Mouse (Mus musculus) monocyte, adult 2 months (primary cell): ENCODE measurements around the gene Degs2.
A peak's percentile ranks its signal among the peaks of the same experiment; 100 is the strongest.

ENCODE experiments used
- DNase-seq, 2 experiments: peaks; one replicate each; pipeline ENCODE4 v3.0.0; 2022; ENCODE audit warnings: low spot score in 2 of 2, low read depth in 1 of 2

Gene Degs2

DNA sequence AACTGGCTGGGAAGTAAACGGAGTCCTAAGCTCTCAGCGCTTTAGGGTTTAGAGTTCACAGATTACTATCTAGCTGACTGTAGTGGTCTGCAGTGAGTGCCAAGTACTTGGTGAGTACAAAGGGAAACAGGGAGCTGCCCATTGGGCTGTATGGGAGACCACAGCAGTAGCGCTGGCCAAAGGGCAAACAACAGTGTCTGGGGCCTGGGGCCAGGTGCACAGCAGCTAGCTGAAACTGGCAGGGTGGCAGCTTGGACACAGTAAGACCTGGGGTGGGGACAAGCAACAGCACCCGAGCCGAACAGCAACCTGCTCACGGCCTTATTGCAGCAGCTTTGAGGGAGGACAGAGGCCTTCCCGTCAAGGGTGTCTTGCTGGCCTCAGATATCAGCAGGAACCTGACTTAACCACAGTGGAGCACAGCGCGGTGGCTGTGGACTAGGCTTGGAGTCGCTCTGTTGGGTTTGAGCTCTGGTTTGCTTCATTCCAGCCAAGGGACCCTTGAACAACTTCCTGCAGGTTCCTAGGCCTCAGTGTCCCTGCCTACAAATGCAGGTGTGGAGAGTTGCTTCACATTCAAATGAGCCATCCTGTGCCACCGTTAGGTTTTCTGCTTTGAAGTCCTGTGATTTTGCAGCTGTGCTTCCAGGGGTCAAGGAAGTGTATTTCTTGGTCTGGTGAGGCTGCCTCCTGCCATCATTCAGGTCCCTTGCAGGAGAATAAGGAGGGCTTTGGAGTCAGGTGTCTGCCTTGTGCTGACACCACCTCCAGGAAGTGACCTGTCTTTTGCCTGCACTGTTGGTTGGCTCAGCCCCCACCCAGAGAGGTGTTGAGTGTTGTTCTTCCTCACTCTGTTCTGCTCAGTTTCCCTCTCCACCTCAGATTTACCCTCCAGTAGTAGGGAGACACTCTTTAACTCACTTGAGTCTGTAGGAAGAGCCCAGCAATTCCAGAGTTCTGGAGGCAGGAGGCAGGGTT is 48.5 kb downstream of the Degs2 start:
- no peak for DNase-seq

DNA sequence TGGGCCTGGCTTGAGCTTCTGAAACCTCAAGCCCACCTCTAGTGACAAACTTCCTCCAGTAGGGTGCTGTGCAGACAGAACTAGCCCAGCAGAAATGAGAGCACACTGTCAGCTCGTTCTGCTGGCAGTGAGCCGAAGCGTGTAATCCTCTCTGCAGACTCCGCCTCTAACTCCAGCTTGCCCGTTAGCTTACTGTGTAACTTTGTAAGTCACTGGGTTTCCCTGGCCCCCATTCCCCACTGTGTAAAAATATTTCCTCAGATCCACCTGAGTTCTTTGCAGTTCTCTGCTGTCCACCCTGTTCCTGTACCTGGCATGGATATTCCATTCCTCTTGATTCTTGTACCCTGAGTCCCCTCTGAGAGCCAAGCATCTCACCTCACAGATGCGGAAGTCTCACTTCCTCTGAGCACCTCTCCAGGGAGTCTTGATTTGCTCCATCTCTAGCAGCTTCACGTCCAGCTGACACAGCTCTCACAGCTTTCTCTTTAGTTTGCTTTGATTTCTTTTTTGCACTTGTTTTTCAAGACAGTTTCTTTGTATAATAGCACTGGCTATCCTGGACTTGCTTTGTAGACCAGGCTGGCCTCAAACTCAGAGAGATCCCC is 51.0 kb downstream of the Degs2 start:
- no peak for DNase-seq

DNA sequence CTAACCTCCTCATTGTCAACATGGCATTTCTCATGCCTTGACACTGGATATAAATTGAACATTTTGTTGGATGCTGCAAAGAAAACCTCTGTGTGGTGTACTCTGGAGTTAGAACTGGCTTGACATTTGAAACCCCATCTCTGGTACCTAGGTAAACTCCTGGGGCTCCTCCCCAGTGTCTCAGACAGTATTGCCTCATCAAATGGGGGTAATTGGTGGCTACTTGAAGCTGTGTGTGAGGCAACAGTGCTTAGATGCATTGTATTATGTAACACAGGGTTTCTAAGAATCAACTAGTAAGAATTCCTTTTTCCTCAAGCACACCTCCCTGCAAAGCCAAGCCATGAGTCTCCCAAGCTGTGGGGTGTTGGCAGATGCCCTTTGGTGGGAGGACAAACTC is 54.3 kb downstream of the Degs2 start:
- no peak for DNase-seq

DNA sequence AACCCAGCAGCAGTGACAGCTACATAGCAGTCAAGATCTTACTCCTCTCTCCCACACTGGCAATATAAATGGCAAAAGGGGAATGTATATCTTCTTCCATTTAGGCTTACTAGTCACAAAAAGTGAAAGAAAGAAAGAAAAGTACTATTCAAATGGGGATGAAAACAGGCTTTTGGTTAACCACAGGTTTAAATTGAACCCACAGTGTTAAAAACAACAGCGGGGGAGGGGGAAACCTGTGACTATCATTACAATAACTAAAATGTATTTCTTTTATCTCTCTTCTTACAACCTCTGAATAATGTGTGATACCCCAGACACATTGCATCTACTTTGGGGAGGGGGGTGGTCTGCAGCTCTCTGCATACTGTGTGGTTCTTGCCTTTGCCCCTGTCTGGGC is 55.9 kb downstream of the Degs2 start:
- DNase-seq = no peak

DNA sequence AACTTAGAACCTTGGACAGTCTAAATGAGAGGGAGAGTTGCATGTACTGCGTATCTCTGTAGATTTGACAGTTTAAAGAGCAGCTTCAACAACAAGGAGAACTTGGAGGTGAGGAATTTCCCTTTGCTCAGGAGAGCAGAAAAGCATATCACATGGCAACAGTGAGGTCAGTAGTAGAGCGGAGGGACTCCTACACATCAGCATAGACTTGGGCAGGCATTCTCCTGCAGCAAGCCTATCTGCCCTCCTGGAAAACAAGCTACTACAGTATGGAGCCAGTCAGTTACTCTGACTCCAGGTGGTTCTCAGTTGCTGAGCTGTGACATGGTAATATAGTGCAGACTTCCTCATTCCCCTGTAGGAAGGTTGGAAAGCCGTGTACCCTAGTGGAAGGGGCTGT is 60.1 kb downstream of the Degs2 start:
- no peak for DNase-seq

DNA sequence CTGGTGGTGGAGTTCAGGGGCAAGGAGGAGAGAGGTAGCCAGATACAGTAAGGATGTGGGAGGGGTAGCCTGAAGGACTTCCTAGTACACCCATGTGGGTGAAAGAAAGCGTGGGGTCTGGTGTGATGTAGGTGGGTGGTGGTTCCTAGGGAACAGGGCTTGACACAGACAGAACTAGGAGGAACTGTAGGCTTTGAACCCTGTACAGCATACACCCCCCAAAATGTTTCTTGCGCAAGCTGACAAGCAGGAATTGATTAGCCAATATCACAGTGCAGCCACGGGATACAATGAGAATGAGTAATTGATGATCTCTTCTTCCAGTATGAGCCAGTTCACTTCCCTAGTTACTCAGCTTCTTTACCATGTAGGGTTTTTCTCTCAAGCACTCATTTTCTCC is 63.0 kb downstream of the Degs2 start:
- peak; percentile 28 to 37 for DNase-seq

DNA sequence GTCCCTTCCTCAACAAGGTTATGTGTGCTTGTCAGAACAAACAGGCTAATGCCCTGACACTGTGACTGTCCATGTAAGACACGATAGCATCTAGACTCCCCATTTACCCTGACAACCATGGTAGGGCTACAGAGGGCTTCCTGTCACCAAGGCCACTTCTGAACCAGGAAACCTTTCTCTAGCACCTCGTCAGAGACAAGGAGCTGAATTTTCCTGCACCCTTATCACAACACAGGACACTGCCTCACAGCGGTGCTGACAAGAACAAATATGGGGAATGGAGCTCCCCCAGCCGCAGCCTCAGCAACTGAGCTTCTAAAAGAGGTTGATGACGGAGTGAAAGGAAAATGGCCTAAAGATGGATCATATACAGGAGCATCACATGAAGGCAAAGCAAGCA is 64.7 kb downstream of the Degs2 start:
- no peak for DNase-seq

DNA sequence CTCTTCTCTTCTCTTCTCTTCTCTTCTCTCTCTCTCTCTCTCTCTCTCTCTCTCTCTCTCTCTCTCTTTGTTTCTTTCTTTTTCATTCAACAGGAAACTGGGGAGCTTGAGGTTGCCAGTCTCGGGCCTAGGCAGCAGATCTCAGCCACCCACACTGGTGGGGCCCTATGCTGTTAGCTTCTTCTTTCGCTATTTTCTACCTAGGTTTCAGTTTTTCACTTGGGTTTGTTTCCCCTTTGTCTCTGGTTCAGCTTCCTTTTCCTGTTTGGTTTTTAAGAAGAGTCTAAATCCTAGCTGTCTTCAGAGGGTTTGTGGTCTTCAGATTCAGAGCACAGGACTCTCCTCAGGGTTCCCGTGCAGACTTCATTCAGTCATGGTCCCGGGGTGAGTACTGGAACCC is 66.6 kb downstream of the Degs2 start:
- no peak for DNase-seq

DNA sequence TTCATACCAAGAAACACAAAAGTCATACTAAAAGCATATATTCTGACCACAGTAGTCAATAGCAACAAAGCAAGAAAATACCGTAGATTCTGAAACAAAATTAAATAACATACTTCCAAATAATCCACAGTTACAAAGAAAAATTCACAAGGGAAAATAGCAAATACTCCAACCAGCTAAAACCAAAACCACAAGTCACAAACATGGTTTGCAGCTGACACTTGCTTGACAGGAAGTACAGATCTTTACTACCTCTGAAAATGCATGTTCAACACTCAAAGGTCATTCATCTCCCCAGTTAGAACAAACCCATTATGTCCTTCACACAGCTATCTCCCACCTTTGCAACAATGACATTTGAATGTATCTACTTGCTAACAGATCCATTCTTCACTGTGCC is 68.1 kb downstream of the Degs2 start:
- DNase-seq = no peak

DNA sequence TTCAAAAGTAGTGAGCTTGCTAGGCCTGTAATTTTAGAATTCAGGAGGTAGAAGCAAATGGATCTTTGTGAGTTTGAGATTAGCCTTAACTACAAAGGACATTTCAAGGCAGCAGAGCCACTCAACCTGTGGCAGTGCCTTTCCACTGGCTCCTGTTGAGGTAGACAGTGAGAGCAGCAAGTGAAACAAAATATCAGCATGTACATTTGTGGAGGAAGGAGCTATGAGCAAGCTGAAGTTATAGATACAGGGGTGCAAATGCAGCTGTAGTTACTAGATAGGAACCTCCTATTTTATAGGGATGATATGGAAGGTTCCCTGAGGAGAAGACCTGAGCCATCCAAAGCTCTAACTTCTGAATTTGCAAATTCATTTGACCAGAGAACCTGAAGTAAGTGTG is 69.6 kb downstream of the Degs2 start:
- no peak for DNase-seq

DNA sequence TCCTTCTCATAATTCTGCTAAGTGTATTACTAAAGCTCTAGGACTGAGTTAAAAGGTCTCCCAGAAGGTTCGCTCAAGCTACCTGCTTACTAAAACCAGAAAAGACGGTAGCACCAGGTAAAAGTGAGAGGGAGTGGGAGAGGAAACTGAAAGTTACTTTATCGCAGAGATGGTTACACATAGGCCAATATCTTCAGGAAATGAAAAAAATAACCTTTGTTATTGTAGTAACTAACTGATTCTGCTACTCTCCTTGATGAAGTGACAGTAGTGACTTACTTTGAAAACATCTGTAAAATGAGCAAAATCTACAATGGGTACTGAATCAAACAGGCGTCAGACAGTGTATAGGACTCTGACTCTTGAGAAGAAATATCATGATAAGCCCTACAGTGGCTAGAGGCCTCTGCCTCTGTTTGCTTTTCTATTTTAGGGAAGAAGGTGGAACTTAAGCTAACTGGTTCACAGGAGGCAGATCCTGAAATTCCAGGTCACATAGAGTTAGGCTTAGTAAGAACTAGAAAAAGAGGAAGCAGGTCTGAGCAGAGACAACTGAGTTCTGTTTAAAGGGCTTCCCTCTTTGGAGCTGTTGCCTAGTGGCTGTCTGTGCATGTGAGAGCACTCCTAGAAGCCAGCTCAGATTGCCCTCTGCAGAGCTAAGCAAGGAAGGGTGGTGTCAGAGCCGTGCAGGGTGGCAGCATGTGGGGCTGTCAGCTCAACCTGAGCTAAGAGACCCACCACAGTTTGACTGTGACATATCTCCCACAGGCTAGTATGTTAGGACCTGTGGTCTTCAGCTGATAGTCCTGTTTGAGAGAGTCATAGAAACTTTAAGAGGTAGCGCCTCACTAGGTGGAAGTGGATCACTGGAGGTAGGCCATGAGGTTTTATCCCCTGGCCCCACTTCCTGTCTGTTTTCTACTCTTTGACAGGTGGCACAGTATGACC is 71.1 kb downstream of the Degs2 start:
- peak; percentile 17 to 49 for DNase-seq

DNA sequence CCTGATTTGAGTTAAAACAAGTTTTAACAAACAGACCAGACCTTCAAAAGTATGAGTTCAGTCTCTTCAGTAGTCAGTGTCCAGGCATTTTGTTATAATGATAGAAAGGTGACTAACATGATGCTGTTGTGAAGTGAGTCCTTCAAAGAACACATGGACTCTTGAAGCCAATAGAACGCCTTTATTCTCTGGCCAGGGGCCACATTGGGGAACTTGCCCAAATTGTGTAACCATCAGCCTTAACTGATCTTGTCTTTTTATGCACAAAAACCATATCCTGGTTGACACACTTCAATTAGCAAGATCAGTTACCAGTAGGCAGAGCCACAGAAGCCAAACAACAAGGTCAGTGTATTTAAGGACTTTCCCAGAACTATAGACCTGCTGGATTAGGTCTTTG is 72.6 kb downstream of the Degs2 start:
- DNase-seq = no peak
